Mouse (Mus musculus) stomach, embryonic 16.5 days (tissue): ENCODE data around the gene Man1b1. TPM values are rescaled to one million over a fixed set of nuclear protein-coding genes. Genes with fewer than 3 reads are reported as not detected.

ENCODE experiments used
- ATAC-seq: fragments of 200-750 bp; cut with Nextera tagmentation; 2 replicates; pipeline ENCODE4 v1.8.0; 2017; ENCODE audit warnings: moderate number of reproducible peaks, moderate TSS enrichment; ENCODE audit not compliant: insufficient read depth, low FRiP score
- H3K27ac ChIP-seq: fragments of 300-500 bp; sonication (generic); 2 replicates; pipeline ENCODE4 v1.5.1; 2014; ENCODE audit warnings: low read length
- H3K27me3 ChIP-seq: fragments of 300-500 bp; sonication (generic); 2 replicates; pipeline ENCODE4 v1.6.1; 2014; ENCODE audit warnings: low read length, control low read depth, mixed read lengths; ENCODE audit not compliant: control insufficient read depth, insufficient read depth
- H3K36me3 ChIP-seq: fragments of 300-500 bp; sonication (generic); 2 replicates; pipeline ENCODE4 v1.6.1; 2014; ENCODE audit warnings: low read length; ENCODE audit not compliant: control insufficient read depth, insufficient read depth
- H3K4me1 ChIP-seq: fragments of 300-500 bp; sonication (generic); 2 replicates; pipeline ENCODE4 v1.6.1; 2014; ENCODE audit warnings: low read length, control low read depth, mixed read lengths; ENCODE audit not compliant: control insufficient read depth, insufficient read depth
- H3K4me2 ChIP-seq: fragments of 300-500 bp; sonication (generic); 2 replicates; pipeline ENCODE4 v1.6.1; 2014; ENCODE audit warnings: low read depth, low read length, mixed read lengths
- H3K4me3 ChIP-seq: fragments of 300-500 bp; sonication (generic); replicated peaks from 2 replicates; pipeline ENCODE4 v1.5.1; 2014; ENCODE audit warnings: mild to moderate bottlenecking, low read length
- H3K9ac ChIP-seq: fragments of 300-500 bp; sonication (generic); 2 replicates; pipeline ENCODE4 v1.6.1; 2014; ENCODE audit warnings: low read length
- H3K9me3 ChIP-seq: fragments of 300-500 bp; sonication (generic); replicated peaks from 2 replicates; pipeline ENCODE4 v1.6.1; 2016; ENCODE audit warnings: low read length, control low read depth; ENCODE audit not compliant: control insufficient read depth
- WGBS: fragments of 180-500 bp; shearing (Covaris S2); extraction: QIAGEN DNeasy Blood & Tissue Kit; methylation state at CpG from one replicate; pipeline ENCODE4 v1.1.7; 2014; 5-methylcytosine and 5-hydroxymethylcytosine counted together
- polyA plus RNA-seq: library from polyadenylated mRNA; unstranded; fragments of >200 nt; fragmentation: Nextera tagmentation; extraction: Ambion mirVana; gene quantifications from 2 replicates; pipeline ENCODE4 v1.2.1, GENCODE M21; 2015

The Man1b1 gene
- polyA plus RNA-seq, 1 experiment from 2014 or later: 47.0 TPM

DNA sequence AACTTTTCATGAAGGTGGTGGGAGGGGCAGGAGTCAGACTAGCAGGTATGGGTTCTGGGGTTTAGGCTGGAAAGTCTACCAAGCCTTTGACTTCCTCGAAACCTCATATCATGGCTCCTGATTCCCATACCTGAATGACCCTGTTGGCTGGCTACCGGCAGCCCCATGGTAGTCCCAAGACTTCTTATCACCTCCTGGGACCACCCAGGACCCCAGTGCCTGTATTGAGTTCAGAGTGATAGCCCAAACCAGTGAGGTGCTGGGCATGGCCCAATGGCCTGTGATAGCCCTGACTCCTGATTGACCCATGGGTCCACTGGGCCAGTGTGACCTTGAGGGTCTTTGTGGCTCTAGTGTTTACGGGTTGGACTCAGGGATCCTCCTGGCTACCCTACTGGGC lies 18.6 kb downstream of the Man1b1 start:
- Histone ChIP-seq H3K9me3 (no peaks in the 10 kb centered on the region), H3K27me3 (no peaks in the 10 kb centered on the region), H3K27ac (no peak overlapping the region), H3K36me3 (peaks cover 31% of the 10 kb centered on the region), H3K4me1 (0 out of 2 replicates have a peak, but pooled peaks cover 5% of the 10 kb centered on the region), H3K9ac (no peak overlapping the region), H3K4me2 (no peak overlapping the region), H3K4me3 (no peak overlapping the region)
- 93% methylated on average over 3 of the region's 3 CpGs for WGBS
- ATAC-seq: no peak

DNA sequence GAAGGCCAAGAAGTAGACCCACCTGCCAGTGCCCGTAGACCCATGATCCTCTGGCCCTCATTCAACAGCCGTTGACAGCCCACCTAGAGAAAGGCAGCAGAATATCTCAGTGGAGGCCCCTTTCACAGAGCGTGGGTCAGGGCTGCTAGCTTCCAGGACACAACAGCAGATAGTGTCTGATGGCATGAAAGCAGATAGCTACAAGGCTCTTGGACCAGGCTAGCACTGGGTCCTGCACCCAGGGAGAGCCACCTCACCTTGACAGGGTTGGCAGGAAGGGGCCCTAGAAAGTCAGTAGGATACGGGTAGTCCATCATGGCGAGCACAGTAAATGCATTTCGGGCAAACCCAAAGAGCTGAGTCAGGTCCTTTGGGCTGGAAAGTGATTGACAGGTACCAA lies 22.1 kb downstream of the Man1b1 start:
- Histone ChIP-seq H3K27ac (no peak overlapping the region), H3K9ac (no peak overlapping the region), H3K4me1 (peaks cover 12% of the 10 kb centered on the region; the same call in 1 of the 2 replicates), H3K4me2 (no peak overlapping the region), H3K4me3 (no peak overlapping the region), H3K27me3 (no peaks in the 10 kb centered on the region), H3K9me3 (no peaks in the 10 kb centered on the region), H3K36me3 (peaks cover 22% of the 10 kb centered on the region; the same call in 1 of the 2 replicates)
- no peak for ATAC-seq
- WGBS: 85% methylated on average over 6 of the region's 6 CpGs

DNA sequence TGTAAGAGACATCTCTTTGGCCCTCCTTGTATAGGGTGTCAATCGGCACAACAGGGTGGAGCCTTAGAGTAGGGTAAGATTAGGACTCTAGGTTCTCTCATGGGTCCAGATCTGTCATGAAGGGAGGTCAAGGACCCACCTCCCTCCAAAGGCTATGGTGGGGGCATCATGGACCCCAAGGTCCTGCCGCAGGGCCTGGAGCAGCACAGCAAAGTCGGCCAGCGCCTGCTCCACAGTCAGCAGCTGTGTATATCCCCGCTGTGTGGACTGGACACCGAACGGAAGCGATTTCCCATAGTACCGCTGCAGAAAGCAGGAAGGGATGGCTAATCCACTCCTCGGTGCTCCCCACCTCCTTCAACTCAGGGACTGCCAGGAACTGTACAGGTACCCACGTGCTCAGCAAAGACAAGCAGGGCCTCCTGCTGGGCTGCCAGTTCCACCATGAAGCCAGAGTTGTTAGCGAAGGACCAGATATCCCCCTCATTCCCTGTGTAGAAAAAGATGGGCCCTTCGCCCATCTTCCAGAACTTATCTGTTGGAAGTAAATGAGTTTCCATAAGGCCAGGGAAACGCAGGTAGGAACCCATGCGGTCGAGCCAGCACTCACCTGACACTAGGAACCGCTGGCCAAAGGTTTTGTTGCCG lies 23.4 kb downstream of the Man1b1 start:
- 0 out of 2 replicates have a peak, but pooled peaks cover 9% of the 10 kb centered on the region for H3K36me3 ChIP-seq
- H3K9me3 ChIP-seq: no peaks in the 10 kb centered on the region
- ATAC-seq: no peak
- H3K4me2 ChIP-seq: peak overlapping the region; percentile 97
- H3K4me3 ChIP-seq: peak overlapping the region; percentile 64
- peaks cover 12% of the 10 kb centered on the region; the same call in 1 of the 2 replicates for H3K4me1 ChIP-seq
- no peak overlapping the region for H3K27ac ChIP-seq
- H3K9ac ChIP-seq: peak overlapping the region; percentile 66
- 34% methylated on average over 18 of the region's 18 CpGs for WGBS
- no peaks in the 10 kb centered on the region for H3K27me3 ChIP-seq

DNA sequence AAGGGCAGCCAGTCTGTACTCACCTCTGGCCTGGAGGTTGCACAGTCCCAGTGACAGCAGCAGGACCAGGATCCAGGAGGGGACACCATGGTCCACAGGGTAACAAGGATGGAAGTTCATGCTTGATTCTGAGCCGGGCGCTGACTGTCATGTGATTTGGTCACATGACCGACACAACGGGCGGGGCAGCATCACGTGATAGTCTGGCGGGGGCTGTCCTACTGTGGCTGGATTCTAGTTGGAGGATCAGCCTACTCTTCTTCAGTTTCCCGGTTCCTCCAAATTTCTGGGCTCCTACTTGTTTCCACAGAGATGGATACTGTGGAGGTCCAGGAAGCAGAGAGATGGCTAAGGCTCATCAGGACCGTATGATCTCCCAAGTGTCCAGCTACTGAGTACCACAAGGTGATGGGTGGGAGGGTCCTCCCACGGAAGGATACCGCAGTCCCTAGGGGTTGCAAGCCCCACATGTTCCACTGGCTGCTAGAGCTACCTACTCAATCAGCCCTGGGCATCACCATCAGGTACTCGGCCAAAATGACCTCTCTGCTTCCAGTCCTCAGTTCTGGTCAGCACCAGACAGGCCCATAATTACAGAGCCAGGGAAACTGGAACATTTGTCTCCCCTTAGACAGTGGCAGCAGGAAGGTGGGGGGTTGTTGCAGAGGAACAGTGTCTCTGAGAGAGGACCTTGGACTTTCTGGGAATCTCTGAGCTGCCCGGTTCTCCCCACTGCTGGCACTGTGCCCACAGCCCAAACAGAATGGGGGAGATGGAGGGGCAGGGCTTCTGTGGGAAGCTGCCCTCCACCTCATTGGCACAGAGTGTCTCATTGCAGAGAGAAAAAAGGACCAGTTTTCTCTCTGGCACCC lies 24.3 kb downstream of the Man1b1 start, which contains the start of gene Dpp7:
Gene Dpp7 (minus strand): TSS at position 152 of the 872 bp plus-strand sequence.
- peak within 1 kb of the TSS; percentile 97 for H3K4me2 ChIP-seq
- peak within 1 kb of the TSS; percentile 64 for H3K4me3 ChIP-seq
- no peaks in the 10 kb centered on the region for H3K9me3 ChIP-seq
- 0 out of 2 replicates have a peak, but pooled peaks cover 1% of the 10 kb centered on the region for H3K36me3 ChIP-seq
- 4% methylated on average over 13 of the region's 13 CpGs for WGBS
- H3K27ac ChIP-seq: no peak within 1 kb of the TSS
- peak; percentile 83 for ATAC-seq
- H3K4me1 ChIP-seq: peaks cover 12% of the 10 kb centered on the region; the same call in 1 of the 2 replicates
- H3K9ac ChIP-seq: peak within 1 kb of the TSS; percentile 66
- H3K27me3 ChIP-seq: no peaks in the 10 kb centered on the region

DNA sequence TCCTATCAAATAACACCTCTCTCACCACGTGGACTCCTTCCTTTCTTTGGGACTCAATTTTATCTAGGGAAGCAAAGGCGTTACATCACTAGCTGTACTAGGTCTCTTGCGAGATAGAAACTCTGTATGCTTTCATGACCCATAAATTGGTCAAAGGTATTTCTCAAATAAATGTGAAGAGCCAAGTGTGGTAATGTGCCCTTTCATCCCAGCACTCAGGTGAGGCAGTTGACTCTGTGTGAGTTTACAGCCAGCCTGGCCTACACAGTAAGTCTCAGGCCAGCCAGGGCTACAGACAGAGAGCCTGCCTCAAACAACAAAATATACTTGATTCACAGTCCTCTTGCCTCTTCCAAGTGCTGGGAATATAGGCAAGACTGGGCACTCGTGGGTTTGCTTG lies 27.7 kb downstream of the Man1b1 start:
- no peak overlapping the region for H3K4me3 ChIP-seq
- no peaks in the 10 kb centered on the region for H3K27me3 ChIP-seq
- H3K36me3 ChIP-seq: no peaks in the 10 kb centered on the region
- no peaks in the 10 kb centered on the region for H3K9me3 ChIP-seq
- H3K4me1 ChIP-seq: peaks cover 17% of the 10 kb centered on the region
- ATAC-seq: no peak
- H3K9ac ChIP-seq: no peak overlapping the region
- no peak overlapping the region for H3K27ac ChIP-seq
- H3K4me2 ChIP-seq: no peak overlapping the region
- WGBS: 79% methylated on average over 4 of the region's 4 CpGs

DNA sequence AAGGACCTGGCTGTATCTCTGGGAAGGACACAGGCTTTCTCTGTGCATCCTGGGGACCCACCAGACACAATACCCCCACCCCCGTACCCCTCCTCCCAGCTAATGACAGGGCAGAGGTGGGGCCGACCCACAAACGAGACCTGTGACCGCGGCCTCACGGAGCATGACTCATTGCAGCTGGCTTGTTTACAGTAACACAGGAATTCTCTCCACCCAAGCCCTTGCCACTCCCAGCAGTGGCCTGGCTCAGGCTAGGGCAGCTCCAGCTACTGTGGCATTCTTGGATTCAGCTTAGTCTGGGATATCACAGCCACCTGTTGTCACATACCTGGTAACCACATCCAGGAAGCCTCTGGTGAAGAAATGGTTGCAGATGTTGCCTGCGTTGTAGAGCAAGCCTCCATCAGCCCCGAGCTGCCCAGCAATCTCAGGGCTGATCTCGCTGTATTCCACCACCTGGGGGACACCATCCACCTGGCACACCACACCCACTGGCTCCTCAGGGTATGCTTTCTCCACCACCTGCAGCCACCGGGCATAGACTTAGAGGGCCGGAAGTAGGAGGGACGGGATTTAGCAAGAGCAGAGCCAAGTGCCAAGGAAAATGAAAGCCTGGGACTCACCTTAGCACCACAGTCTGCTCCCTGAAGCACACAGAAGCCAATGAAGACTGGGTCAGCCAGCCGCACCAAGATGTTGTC lies 31.5 kb downstream of the Man1b1 start:
- Histone ChIP-seq H3K4me3 (0 out of 2 replicates have a peak overlapping the region, but pooled peaks have one; percentile 0), H3K9ac (0 out of 2 replicates have a peak overlapping the region, but pooled peaks have one; percentile 3), H3K4me1 (peaks cover 7% of the 10 kb centered on the region), H3K4me2 (peak overlapping the region; percentile 95), H3K36me3 (no peaks in the 10 kb centered on the region), H3K27me3 (no peaks in the 10 kb centered on the region), H3K9me3 (no peaks in the 10 kb centered on the region), H3K27ac (peak overlapping the region; percentile 44; the same call in 1 of the 2 replicates)
- peak; percentile 68 for ATAC-seq
- 34% methylated on average over 13 of the region's 13 CpGs for WGBS

DNA sequence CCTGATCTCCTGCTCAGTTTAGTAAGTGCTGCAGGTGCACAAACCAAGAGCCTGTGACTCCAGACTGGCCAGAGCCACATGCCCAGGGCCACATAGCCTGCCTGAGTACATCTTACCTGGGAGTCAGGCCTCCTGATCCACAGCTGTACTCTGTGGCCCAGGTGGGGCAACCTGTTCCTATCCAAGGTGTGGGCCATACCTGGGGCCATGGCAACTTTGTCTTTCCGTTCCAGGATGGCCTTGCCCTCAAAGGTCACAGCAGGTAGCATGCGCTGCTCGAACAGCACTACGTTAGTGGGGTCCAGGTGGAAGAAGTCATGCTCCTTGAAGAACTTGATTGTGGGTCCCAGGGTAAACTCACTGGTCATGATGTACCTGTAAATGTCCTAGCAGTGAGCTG lies 32.2 kb downstream of the Man1b1 start:
- Histone ChIP-seq H3K36me3 (no peaks in the 10 kb centered on the region), H3K4me3 (peak overlapping the region; percentile 80), H3K4me2 (peak overlapping the region; percentile 95), H3K27me3 (no peaks in the 10 kb centered on the region), H3K9me3 (no peaks in the 10 kb centered on the region), H3K9ac (peak overlapping the region; percentile 89), H3K4me1 (peaks cover 7% of the 10 kb centered on the region), H3K27ac (0 out of 2 replicates have a peak overlapping the region, but pooled peaks have one; percentile 44)
- ATAC-seq: no peak
- 84% methylated on average over 4 of the region's 4 CpGs for WGBS

DNA sequence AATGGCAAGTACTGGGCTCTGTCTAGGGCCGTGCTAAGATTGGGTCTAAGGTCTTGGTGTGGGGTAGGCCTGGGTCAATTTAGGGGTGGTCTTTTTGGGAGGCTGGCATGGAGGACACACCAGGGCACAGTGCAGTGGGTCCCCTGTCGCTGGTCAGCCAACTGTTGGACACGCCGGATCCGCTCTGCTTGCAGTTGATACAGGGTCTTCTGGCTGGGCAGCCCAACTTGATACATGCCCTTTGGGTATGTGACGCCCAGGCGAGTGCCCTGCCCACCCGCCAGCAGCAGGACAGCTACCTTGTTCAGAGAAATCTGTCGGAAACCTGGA lies 32.6 kb downstream of the Man1b1 start:
- Histone ChIP-seq H3K27me3 (no peaks in the 10 kb centered on the region), H3K4me2 (peak overlapping the region; percentile 95), H3K9ac (peak overlapping the region; percentile 89), H3K27ac (no peak overlapping the region), H3K9me3 (no peaks in the 10 kb centered on the region), H3K4me3 (peak overlapping the region; percentile 80), H3K4me1 (peaks cover 7% of the 10 kb centered on the region), H3K36me3 (no peaks in the 10 kb centered on the region)
- WGBS: 35% methylated on average over 9 of the region's 9 CpGs
- no peak for ATAC-seq
